Mouse (Mus musculus) neutrophil, adult 59 days (primary cell): ENCODE measurements around the gene Tmem98. TPM values are rescaled to one million over a fixed set of nuclear protein-coding genes. Genes with fewer than 3 reads are reported as not detected.

Experiments used
- total RNA-seq, 2 experiments: library from RNA; stranded (reverse); gene quantifications; 1 replicate in 1 of 2; 2 replicates in 1 of 2; pipeline ENCODE4 v1.2.4; 2023

Tmem98 gene
- under 1 TPM; 0.53 to 0.64 TPM for total RNA-seq

DNA sequence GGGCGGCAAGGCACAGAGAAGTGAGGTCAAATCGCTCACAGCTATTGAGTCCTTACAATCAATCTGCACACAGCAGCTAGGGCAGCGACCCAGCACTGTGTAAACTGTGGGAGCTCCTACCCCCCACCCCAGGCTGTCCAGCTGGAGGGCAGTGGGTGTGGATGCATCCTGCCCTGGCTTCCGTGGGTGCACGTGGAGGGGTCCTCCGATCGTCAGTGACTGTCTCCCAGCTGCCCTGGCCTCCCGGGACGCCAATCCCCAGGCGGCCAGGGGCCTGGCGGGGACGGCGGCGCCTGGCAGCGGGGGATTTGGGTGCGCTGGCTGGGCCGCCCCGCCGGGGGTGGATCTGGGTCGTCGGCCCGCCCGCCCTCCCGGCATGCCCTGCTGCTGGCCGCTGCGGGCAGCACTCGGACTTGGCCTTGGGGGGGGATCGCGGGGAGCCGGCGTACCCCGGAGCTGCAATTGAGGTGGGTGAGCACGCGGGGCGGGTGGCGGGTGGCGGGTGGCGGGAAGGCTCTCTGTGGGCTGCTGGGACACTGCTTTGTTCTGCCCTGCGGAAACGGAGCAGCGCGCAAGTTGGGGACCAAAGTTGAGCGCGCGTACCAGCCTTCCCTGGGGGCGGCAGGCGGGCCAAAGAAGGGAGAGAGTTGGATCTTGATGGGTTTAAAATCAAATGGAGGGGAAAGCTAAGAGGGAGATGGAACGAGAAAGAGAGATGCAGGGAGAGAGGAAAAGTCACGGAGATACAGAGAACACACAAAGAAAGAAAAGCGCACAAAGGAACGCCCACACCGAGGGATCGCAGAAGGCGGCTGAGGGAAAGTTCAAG, at the start of gene Tmem98:
Gene Tmem98, plus strand, starts transcription at position 183 of the 829 bp plus-strand sequence.

DNA sequence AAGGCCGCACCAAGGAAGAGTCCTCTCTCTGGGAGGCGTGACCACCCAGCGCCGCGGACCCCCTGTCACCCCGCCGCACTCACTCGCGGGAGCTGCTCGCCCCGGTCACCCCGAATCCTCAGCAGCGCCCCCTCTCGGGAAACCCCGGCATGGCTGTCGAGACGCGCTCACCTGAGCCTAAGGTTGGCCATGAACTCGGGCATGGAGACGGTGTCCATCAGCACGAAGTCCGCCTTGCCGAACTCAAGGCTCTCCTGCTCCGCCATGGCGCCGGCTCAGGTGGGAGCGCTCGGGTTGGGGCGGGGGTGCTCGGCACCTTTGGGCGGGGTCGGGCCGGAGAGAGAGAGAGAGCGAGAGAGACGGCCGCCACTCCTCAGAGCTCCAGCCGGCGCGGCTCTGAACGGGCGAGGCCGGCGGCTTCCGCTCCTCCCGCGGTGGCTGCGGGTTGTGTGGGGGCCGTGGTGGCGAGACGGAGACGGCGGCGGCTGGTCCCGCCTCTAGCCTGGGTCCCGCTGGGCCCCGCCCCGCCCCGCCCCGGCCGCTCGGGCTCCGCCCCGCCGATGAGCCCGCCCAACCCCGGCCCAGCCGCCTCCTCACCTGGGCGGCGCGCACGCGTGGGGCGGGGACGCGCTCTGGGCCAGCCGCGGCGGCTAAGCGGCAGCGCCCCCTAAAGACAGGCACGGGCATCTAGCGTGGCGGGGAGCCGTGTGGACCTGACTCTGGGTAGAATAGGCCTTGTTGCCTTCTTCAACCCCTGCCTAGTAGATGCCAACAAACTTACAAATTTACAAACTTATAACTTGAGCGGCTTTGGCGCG, 30.2 kb upstream of the Tmem98 start, which contains the start of gene Myo1d:
Gene Myo1d, minus strand, starts transcription at position 499 of the 818 bp plus-strand sequence.

DNA sequence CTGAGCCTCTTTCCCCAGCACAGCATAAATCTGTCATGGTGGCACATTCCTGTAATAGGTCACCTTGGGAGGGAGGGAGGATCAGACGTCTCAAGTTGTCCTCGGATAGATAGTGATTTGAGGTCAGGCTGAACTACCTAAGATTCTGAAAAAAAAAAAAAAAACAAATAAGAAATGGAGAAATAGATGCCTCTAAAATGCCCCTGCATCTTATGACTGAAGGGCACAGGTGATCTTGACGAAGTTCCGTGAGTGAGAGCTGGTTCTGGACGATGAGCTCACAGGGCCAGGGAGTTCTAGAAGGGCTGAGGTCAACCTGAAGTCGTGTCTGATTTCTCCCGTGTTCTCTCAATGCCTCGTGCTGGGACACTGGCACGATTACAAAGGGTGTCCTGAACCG, 48.1 kb downstream of the Tmem98 start, which contains the start of gene Spaca3:
Gene Spaca3, plus strand, starts transcription at position 301 of the 400 bp plus-strand sequence.

Other genes starting within 250 kb of the Tmem98 start
- 1 to 10 TPM; 7.3 to 9.8 TPM for gene Myo1d, start 30.1 kb upstream of the Tmem98 start, total RNA-seq
- not detected for gene Spaca3, start 48.2 kb downstream of the Tmem98 start, total RNA-seq